Mouse (Mus musculus): ENCODE measurements at regions not wholly inside any gene's neighbourhood (a gene's known extent, or its start where the extent isn't known, plus 50 kb on each side); places are given as distances from the start of the nearest gene placed in this dataset.

DNA sequence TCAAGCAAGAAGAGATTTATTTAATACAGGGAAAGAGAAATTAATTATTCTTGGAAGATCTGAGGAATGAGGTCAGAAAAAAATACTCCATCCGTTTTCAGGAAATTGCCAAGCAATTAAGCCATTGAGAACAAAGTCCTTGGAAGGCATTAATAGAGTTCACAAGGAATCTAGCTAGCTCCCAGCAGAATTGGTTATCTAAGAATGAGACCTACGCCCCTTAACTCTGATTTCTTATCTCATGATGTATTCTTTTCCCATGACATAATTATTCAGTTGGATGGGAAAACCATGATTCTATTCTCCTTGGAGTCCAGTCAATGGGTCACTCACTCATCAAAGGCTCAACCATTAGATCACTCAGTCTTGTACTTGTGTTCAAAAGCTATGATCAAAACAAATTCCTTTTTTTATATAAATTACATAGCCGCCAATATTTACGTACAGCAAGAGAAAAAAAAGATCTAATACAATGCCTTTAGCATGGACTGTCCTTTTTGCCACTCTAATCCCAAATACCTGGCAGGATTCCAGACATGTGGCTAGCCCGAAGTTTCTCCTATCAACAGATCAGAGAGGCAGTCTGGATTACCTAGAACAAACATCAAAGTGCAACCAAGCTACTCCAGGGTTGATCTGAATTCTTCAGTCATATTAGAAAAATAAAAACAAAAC is 213.3 kb downstream of the Galc start:
- DNase-seq (ENCODE audit: low read depth, low spot score): no peak

- DNase-seq (ENCODE audit: low read depth, low spot score): no peak
Observed at GRCm38 (mm10) chr12:98043436-98043835, 215.8 kb downstream of the Galc start.

GRCm38 (mm10) chr12:98039677-98040076 is 219.6 kb downstream of the Galc start:
- no peak for DNase-seq (ENCODE audit: low read depth, low spot score)

GRCm38 (mm10) chr12:98023655-98024054 is 235.6 kb downstream of the Galc start:
- no peak for DNase-seq (ENCODE audit: low read depth, low spot score)

DNA sequence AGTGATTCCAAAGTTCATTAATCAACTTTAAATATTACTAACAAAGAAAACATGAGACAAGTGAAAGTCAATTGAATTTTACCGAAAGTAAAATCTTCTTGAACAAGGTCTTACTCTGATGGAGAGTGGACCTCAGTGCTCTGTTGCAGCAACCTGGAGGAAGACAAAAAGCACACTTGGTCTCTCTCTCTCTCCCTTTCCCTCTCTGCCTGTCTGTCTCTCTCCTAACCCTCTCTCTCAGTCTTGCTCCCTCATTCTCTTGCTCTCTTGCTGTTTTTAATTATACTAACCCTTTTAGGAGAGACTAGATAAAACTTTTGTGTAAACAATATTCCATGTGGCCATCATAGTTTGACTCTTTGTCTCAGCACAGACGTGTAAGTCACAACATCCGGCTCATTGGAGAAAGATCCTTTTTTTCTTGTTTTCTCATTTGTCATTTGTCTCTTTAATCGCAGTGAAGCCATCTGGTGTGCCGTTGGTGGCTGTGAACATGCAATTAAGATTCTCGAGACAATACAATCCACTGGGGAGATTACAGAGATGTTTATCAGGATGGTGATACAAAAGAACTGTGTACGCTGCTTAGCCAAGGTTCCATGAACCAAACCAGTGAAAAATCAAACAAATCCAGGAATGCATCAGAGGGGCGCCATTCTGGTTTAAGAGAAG is 244.5 kb downstream of the Galc start:
- DNase-seq (ENCODE audit: low read depth, low spot score): no peak

- DNase-seq (ENCODE audit: low read depth, low spot score): no peak
Observed at GRCm38 (mm10) chr12:98009175-98009574, 250.1 kb downstream of the Galc start.

GRCm38 (mm10) chr12:98005671-98006469 is 253.4 kb downstream of the Galc start:
- DNase-seq (ENCODE audit: low read depth, low spot score): no peak

- DNase-seq (ENCODE audit: low read depth, low spot score): no peak
Observed at GRCm38 (mm10) chr12:98002217-98002616, 257.0 kb downstream of the Galc start.

- DNase-seq (ENCODE audit: low read depth, low spot score): no peak
Observed at GRCm38 (mm10) chr12:97994884-97995283, 264.4 kb downstream of the Galc start.

DNA sequence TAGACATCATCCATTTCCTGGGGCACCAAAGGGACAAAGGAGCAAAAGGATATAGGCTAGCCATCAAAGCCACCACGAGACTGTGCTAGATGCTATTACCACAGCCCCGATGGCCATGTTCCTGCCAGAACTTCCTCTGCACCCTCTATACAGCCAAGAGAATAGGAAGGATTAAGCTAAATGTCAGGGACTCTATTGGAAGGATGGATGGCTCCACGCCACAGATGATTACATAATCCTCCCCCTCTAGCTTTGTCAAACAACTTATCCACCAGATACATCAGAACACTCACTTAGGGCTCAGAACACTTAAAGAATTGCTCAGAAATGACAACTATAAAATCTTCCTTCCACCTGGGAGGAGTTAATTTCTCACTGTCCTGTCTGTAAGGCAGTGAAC is 265.3 kb downstream of the Galc start:
- DNase-seq (ENCODE audit: low read depth, low spot score): no peak

GRCm38 (mm10) chr12:97983390-97983789 is 275.9 kb downstream of the Galc start:
- no peak for DNase-seq (ENCODE audit: low read depth, low spot score)

DNA sequence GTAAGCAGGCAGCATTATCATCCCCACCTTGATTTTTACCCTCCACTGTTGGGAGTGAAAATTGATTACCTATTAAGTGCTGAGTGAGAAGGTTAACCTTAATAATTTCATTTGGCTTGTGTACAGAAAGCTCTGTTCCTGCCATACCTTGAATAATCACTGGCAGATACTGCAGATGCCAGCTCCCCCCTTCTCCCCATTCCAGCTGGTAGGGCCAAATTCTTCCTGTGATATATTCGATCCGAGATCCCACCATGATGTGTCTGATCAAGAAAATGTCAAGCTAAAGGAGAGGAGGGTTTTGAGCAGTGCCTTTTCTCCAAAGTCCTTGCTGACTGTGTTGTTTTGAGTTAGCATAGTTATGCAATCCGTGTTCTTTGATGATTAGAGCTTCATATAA is 280.6 kb downstream of the Galc start:
- no peak for DNase-seq (ENCODE audit: low read depth, low spot score)

DNA sequence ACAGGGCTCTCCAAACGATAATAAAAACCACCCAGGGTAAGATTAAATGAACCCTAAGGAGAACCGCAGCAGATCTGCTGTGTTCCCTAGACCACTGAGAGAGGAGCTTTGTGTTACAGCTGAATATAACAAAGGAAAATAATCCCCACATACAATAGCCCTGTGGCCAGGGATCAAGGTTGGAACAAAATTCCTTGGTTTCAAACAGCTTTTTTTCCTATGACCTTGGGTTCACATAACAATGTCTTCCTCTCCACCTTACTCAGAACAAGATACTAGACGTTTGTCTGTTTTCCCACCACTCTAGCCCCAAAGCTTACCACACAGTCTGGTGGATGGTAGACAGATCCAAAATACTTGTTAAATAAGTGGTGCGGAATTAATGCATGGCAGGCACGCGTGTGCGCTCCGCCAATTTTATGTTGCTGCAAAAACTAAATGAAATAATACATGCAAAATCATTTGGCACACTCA is 281.0 kb downstream of the Galc start:
- peak; percentile 4 for DNase-seq (ENCODE audit: low read depth, low spot score)

- no peak for DNase-seq (ENCODE audit: low read depth, low spot score)
Observed at GRCm38 (mm10) chr12:97977633-97978032, 281.6 kb downstream of the Galc start.

DNA sequence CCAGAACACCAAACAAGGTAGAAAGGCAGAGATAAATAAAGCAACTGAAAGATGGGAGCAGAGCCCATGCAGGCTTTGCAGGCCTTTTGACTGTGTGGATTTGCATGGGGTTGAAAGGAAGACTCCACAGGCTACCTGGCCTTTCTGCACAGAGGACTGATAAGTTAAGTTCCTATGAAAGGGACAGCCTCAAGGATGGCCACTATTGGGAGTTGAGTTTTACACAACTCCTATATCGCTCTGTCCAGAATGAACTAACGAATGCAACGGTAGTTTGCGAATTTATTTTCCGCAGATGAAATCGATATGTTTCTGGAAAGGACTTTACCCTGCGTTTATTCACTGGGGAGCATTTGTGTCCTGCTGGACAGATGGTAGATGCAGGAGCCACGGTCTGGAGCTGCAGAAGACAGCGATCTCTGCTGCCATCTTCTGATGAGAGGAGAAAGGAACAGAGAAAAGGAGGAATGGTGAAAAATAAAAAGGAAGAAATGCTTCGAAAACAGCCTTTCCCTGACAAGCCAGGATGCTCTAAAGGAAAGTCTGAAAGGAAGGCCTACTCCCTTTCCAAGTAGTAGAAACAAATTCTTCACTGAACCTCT is 285.2 kb downstream of the Galc start:
- no peak for DNase-seq (ENCODE audit: low read depth, low spot score)

DNA sequence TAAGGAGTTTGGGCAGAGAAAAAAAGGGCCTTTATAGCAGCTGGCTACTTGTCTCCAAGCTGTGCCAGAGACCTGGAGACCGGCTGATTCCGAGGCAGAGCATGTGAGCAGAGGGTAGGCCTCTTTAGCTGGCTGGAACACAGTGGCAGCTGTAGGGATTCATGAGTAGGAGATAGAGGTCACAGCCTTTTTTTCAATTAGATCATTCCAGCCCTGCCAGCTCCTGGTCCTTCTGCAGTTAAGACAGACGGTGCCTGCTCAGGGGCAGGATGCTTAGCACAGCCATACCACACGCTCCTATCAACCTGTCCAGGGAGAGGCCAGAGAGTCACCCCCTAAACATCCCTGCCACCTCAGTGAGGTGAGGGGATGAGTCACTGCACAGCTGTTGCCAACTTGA is 302.1 kb downstream of the Galc start:
- no peak for DNase-seq (ENCODE audit: low read depth, low spot score)

- no peak for DNase-seq (ENCODE audit: low read depth, low spot score)
Observed at GRCm38 (mm10) chr12:97953336-97953735, 305.9 kb downstream of the Galc start.

- no peak for DNase-seq (ENCODE audit: low read depth, low spot score)
Observed at GRCm38 (mm10) chr12:97952204-97952603, 307.1 kb downstream of the Galc start.

DNA sequence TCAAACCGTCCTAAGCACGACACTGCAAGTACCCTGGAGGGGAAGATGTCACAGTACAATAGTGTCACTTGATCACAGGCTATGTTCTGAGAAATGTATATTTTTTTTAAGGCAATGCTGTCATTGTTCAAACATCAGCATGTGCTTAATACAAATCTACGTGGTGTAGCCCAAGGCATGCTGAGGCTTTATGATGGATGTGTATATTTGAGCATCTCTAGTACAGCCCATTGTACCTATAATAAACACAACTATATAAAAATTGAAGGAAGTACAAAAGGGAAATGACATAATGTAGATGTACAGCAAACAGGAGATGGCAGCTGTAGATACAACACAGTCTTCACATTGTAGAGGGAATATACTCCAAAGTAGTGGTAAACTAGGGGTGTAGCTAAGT is 309.2 kb downstream of the Galc start:
- DNase-seq (ENCODE audit: low read depth, low spot score): no peak

DNA sequence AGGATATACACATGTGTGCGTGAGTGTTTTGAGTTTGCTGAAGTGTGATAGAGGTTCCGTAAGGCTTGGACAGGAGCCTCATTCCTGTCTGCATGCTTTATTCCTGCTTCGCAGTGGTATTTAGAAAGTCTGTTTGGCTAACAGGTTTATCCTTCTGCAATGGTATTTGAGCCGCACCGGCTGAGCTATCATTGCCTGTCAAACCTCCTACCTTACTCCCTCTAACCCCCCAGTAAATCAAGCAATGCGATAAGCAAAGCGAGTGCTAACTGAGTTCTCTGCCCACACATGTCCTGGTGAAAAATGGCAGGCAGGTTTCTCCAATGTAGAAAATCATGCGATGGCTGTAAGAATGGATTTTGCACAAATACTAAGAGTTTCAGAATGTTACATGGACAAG is 311.8 kb downstream of the Galc start:
- no peak for DNase-seq (ENCODE audit: low read depth, low spot score)

- no peak for DNase-seq (ENCODE audit: low read depth, low spot score)
Observed at GRCm38 (mm10) chr12:97938361-97938760, 320.9 kb downstream of the Galc start.

DNA sequence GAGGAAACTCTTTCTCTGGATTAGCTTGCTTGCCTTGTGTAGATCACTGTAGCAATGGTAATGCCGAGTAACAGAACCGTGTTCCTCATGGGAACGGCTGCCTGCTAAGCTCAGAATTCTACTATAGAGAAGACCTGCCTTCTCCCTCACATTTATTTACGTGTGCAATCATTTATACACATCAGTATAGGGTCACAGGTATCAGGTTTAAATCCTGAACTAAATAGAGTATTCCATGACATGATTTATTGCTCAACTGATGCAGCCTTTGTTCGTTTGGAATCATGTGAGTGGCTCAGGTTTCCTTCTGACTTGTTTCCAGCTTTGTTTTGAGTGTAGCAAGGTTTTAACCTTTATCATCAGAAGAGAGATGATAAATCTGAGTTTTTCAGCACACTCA is 329.4 kb downstream of the Galc start:
- DNase-seq (ENCODE audit: low read depth, low spot score): no peak

Data from ZHBTc4 (cell line).